ENCODE assay signal across 12 mouse cellular contexts in genomic region chr10:62060224-62060913, GRCm38 (mm10).
DNase-seq lines count a peak whose midpoint lies in the region; ATAC-seq lines count a peak whose summit lies in the region.
"Had no signal": no experiment of that assay in that cellular context is flagged by ENCODE, and none has a peak within 500 bp of the region (broad histone marks: within the 10 kb centered on the region; RNA-seq: fewer than 3 reads in every experiment).

No protein-coding gene starts in this region.

- intact Hi-C loops in heart, postnatal 10 days (cut with DNase I) = no loop called here

- H3K9me3 ChIP-seq in heart, embryonic 14.5 days (ENCODE audit: control insufficient read depth, low read length) = no peaks in the 10 kb centered on the region
- no peaks in the 10 kb centered on the region for H3K9me3 ChIP-seq in midbrain, embryonic 11.5 days (ENCODE audit: control insufficient read depth, low read length)
- no peaks in the 10 kb centered on the region for H3K9me3 ChIP-seq in midbrain, embryonic 10.5 days (replicated peaks)
- H3K9me3 ChIP-seq in neural tube, embryonic 14.5 days (ENCODE audit: control insufficient read depth, low read length) = no peaks in the 10 kb centered on the region
- H3K9me3 ChIP-seq: forebrain, embryonic 10.5 days had no signal

- DNase-seq in heart, postnatal 10 days = no peak
- peak; percentile 79 for DNase-seq in midbrain, embryonic 11.5 days (ENCODE audit: low spot score, missing footprints)
- DNase-seq in midbrain, embryonic 10.5 days (ENCODE audit: low spot score) = no peak
- peak; percentile 24 for DNase-seq in forelimb bud, embryonic 11.5 days (ENCODE audit: low read depth, low spot score)
- no peak for DNase-seq in natural killer cell, adult 2 months (ENCODE audit: low spot score in 2 of 2)
- no peak for DNase-seq in cerebellum, postnatal 25 days
- DNase-seq: cerebellum, adult 11-12 months; heart, postnatal 4 days had no signal

- H3K27me3 ChIP-seq in heart, embryonic 14.5 days (ENCODE audit: control insufficient read depth, insufficient read depth, low read length) = no peaks in the 10 kb centered on the region
- H3K27me3 ChIP-seq in midbrain, embryonic 11.5 days (ENCODE audit: control insufficient read depth, insufficient read depth, low read length) = no peaks in the 10 kb centered on the region
- H3K27me3 ChIP-seq in midbrain, embryonic 10.5 days (ENCODE audit: low read depth, poor library complexity, severe bottlenecking) = no peaks in the 10 kb centered on the region
- H3K27me3 ChIP-seq in neural tube, embryonic 14.5 days (ENCODE audit: control insufficient read depth, insufficient read depth, low read length) = no peaks in the 10 kb centered on the region

- 58% methylated on average over 16 of the region's 16 CpGs for WGBS in heart, embryonic 14.5 days
- WGBS in midbrain, embryonic 11.5 days = 75% methylated on average over 16 of the region's 16 CpGs
- WGBS in midbrain, embryonic 10.5 days = 74% methylated on average over 16 of the region's 16 CpGs
- WGBS in neural tube, embryonic 14.5 days = 39% methylated on average over 16 of the region's 16 CpGs

- no peak overlapping the region for H3K4me2 ChIP-seq in heart, embryonic 14.5 days (ENCODE audit: low read length)
- H3K4me2 ChIP-seq in midbrain, embryonic 11.5 days = no peak overlapping the region
- H3K4me2 ChIP-seq in neural tube, embryonic 14.5 days (ENCODE audit: low read depth, low read length) = no peak overlapping the region

- H3K4me3 ChIP-seq in heart, embryonic 14.5 days (ENCODE audit: control insufficient read depth in 1 of 2, insufficient read depth in 1 of 2, low read depth in 1 of 2, low read length in 2 of 2) = no peak overlapping the region
- no peak overlapping the region for H3K4me3 ChIP-seq in midbrain, embryonic 11.5 days (ENCODE audit: low read depth, low read length)
- no peak overlapping the region for H3K4me3 ChIP-seq in midbrain, embryonic 10.5 days
- H3K4me3 ChIP-seq in neural tube, embryonic 14.5 days (ENCODE audit: low read depth, low read length) = no peak overlapping the region
- H3K4me3 ChIP-seq: forebrain, embryonic 10.5 days had no signal

- 0 out of 2 replicates have a peak overlapping the region, but pooled peaks have one; percentile 21 for H3K9ac ChIP-seq in heart, embryonic 14.5 days (ENCODE audit: low read length)
- H3K9ac ChIP-seq in midbrain, embryonic 11.5 days (ENCODE audit: low read length) = no peak overlapping the region
- H3K9ac ChIP-seq in neural tube, embryonic 14.5 days (replicated peaks; ENCODE audit: low read depth, low read length) = 0 out of 2 replicates have a peak overlapping the region, but pooled peaks have one; percentile 12

- ATAC-seq in heart, embryonic 14.5 days (ENCODE audit: insufficient number of reproducible peaks, insufficient read depth, low FRiP score, low read depth) = peak; percentile 24; the same call in 1 of the 2 replicates
- no peak for ATAC-seq in midbrain, embryonic 11.5 days (ENCODE audit: low FRiP score)
- ATAC-seq in neural tube, embryonic 14.5 days (ENCODE audit: low read depth) = no peak
- ATAC-seq: activated CD4-positive, CD25-positive, alpha-beta regulatory T cell, adult 4 months had no signal

- no peaks in the 10 kb centered on the region for H3K36me3 ChIP-seq in heart, embryonic 14.5 days (ENCODE audit: control insufficient read depth, insufficient read depth, low read length)
- H3K36me3 ChIP-seq in midbrain, embryonic 11.5 days (ENCODE audit: control insufficient read depth, insufficient read depth, low read length) = no peaks in the 10 kb centered on the region
- H3K36me3 ChIP-seq in midbrain, embryonic 10.5 days = no peaks in the 10 kb centered on the region
- H3K36me3 ChIP-seq in neural tube, embryonic 14.5 days (ENCODE audit: control insufficient read depth, insufficient read depth, low read length) = no peaks in the 10 kb centered on the region
- H3K36me3 ChIP-seq: forebrain, embryonic 10.5 days had no signal

- peak overlapping the region; percentile 42 to 61; a peak in 3 of 4 replicates for H3K27ac ChIP-seq in heart, embryonic 14.5 days (replicated peaks in 1 of 2; ENCODE audit: control insufficient read depth in 1 of 2, insufficient read depth in 1 of 2, low read depth in 2 of 2, low read length in 2 of 2)
- H3K27ac ChIP-seq in midbrain, embryonic 11.5 days (ENCODE audit: low read depth, low read length) = no peak overlapping the region
- no peak overlapping the region for H3K27ac ChIP-seq in midbrain, embryonic 10.5 days (replicated peaks)
- H3K27ac ChIP-seq in neural tube, embryonic 14.5 days (ENCODE audit: low read depth, low read length) = no peak overlapping the region
- H3K27ac ChIP-seq: forebrain, embryonic 10.5 days had no signal

- H3K4me1 ChIP-seq in heart, embryonic 14.5 days (ENCODE audit: control insufficient read depth in 2 of 2, insufficient read depth in 2 of 2, low read length in 2 of 2) = peaks cover 7 to 8% of the 10 kb centered on the region in 2 experiments; a peak in 2 of 4 replicates
- no peaks in the 10 kb centered on the region for H3K4me1 ChIP-seq in midbrain, embryonic 11.5 days (ENCODE audit: control insufficient read depth, insufficient read depth, low read length)
- peaks cover 17% of the 10 kb centered on the region for H3K4me1 ChIP-seq in midbrain, embryonic 10.5 days
- H3K4me1 ChIP-seq in neural tube, embryonic 14.5 days (ENCODE audit: control insufficient read depth, insufficient read depth, low read length) = peaks cover 18% of the 10 kb centered on the region

Comparison
In these comparisons a context has a peak if more than half of its experiments do, and no peak if none do; other contexts are left out.
1. DNase-seq: peak in midbrain, embryonic 11.5 days (single experiment) and forelimb bud, embryonic 11.5 days (single experiment); none in heart, postnatal 10 days (0 of 2), midbrain, embryonic 10.5 days (single experiment), natural killer cell, adult 2 months (0 of 2) and cerebellum, postnatal 25 days (0 of 2).
2. H3K27ac ChIP-seq: peak in heart, embryonic 14.5 days (2 of 2); none in midbrain, embryonic 11.5 days (single experiment), midbrain, embryonic 10.5 days (single experiment) and neural tube, embryonic 14.5 days (single experiment).